ENCODE assay signal across 15 mouse cellular contexts in the genomic region with DNA sequence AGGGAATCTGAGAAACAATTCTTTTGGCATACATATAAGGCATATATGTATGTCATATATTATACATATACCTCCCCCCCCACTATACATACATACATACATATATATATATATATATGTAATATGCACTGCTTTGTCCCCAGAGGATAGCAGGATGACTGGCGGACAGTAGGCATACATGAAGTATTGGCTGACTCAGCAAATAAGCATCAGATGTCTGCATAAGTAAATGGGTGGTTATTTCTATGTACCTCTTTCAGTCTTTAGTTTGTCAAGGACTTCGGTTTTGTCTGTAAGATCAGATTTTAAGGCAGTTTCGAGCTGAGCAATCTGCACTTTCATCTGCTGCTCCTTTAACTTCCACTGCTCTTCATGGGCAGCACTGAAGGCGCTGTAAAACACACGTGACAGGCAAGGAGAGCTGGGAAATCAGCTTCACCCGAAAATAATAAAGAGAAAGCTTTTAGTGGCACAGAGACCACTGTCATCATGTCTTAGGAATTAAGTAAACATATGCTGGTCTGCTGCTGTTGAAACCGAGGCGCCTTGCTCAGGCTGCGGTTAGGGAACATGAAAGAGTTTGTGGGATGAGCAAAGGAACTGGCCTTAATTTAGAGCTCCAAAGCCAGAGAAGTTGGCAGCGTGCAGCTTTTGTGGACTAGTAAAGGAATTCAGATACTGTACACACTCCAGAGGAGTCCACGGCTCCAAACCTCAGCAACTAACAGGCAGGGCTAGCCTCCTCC. TPM values are rescaled to one million over a fixed set of nuclear protein-coding genes. Genes with fewer than 3 reads are reported as not detected.
DNase-seq lines count a peak whose midpoint lies in the region; ATAC-seq and TF ChIP-seq lines count a peak whose summit lies in the region.
"Had no signal": no experiment of that assay in that cellular context is flagged by ENCODE, and none has a peak within 500 bp of the region (broad histone marks: within the 10 kb centered on the region; RNA-seq: fewer than 3 reads in every experiment).

No protein-coding gene starts in this region.

- H3K4me2 ChIP-seq in embryonic facial prominence, embryonic 12.5 days (replicated peaks), result no peak overlapping the region
- H3K4me2 ChIP-seq in myocyte (ENCODE audit: low read depth), result peak overlapping the region; percentile 38
- H3K4me2 ChIP-seq in midbrain, embryonic 15.5 days, result no peak overlapping the region
- H3K4me2 ChIP-seq: kidney, embryonic 15.5 days; liver, embryonic 15.5 days had no signal

- H3K9ac ChIP-seq in embryonic facial prominence, embryonic 12.5 days, result no peak overlapping the region
- no peak overlapping the region for H3K9ac ChIP-seq in midbrain, embryonic 15.5 days
- H3K9ac ChIP-seq: kidney, embryonic 15.5 days; liver, embryonic 15.5 days had no signal

- no peaks in the 10 kb centered on the region for H3K27me3 ChIP-seq in embryonic facial prominence, embryonic 12.5 days
- no peaks in the 10 kb centered on the region for H3K27me3 ChIP-seq in embryonic facial prominence, embryonic 10.5 days (replicated peaks; ENCODE audit: low read depth, poor library complexity, severe bottlenecking)
- no peaks in the 10 kb centered on the region for H3K27me3 ChIP-seq in myocyte (ENCODE audit: control insufficient read depth, insufficient read depth, insufficient read length)
- no peaks in the 10 kb centered on the region for H3K27me3 ChIP-seq in midbrain, embryonic 15.5 days (replicated peaks)
- H3K27me3 ChIP-seq: kidney, embryonic 15.5 days; liver, embryonic 15.5 days; Patski had no signal

- H3K4me1 ChIP-seq in embryonic facial prominence, embryonic 12.5 days, result peaks cover 11% of the 10 kb centered on the region; the same call in 1 of the 2 replicates
- no peaks in the 10 kb centered on the region for H3K4me1 ChIP-seq in embryonic facial prominence, embryonic 10.5 days
- H3K4me1 ChIP-seq in midbrain, embryonic 15.5 days, result no peaks in the 10 kb centered on the region
- H3K4me1 ChIP-seq: kidney, embryonic 15.5 days; liver, embryonic 15.5 days had no signal

- H3K27ac ChIP-seq in embryonic facial prominence, embryonic 12.5 days, result peak overlapping the region; percentile 14; the same call in 1 of the 2 replicates
- H3K27ac ChIP-seq in embryonic facial prominence, embryonic 10.5 days (replicated peaks), result no peak overlapping the region
- H3K27ac ChIP-seq in midbrain, embryonic 15.5 days, result no peak overlapping the region
- H3K27ac ChIP-seq: hindbrain, postnatal 0 days; kidney, embryonic 15.5 days; liver, embryonic 15.5 days had no signal

- no peaks in the 10 kb centered on the region for H3K9me3 ChIP-seq in embryonic facial prominence, embryonic 12.5 days
- no peaks in the 10 kb centered on the region; the same call in 1 of the 2 replicates for H3K9me3 ChIP-seq in embryonic facial prominence, embryonic 10.5 days
- no peaks in the 10 kb centered on the region for H3K9me3 ChIP-seq in midbrain, embryonic 15.5 days
- H3K9me3 ChIP-seq: liver, embryonic 15.5 days had no signal

- 74% methylated on average over 11 of the region's 11 CpGs for WGBS in embryonic facial prominence, embryonic 12.5 days
- WGBS in embryonic facial prominence, embryonic 10.5 days, result 89% methylated on average over 11 of the region's 11 CpGs
- WGBS in midbrain, embryonic 15.5 days, result 82% methylated on average over 11 of the region's 11 CpGs

- H3K4me3 ChIP-seq in embryonic facial prominence, embryonic 12.5 days, result no peak overlapping the region
- no peak overlapping the region for H3K4me3 ChIP-seq in embryonic facial prominence, embryonic 10.5 days
- H3K4me3 ChIP-seq in myocyte, result no peak overlapping the region
- H3K4me3 ChIP-seq in midbrain, embryonic 15.5 days, result no peak overlapping the region
- H3K4me3 ChIP-seq: kidney, embryonic 15.5 days; liver, embryonic 15.5 days had no signal

- no peaks in the 10 kb centered on the region for H3K36me3 ChIP-seq in embryonic facial prominence, embryonic 12.5 days
- H3K36me3 ChIP-seq in embryonic facial prominence, embryonic 10.5 days (replicated peaks), result peaks cover 4% of the 10 kb centered on the region; the same call in 1 of the 2 replicates
- H3K36me3 ChIP-seq in myocyte (ENCODE audit: control insufficient read depth, insufficient read depth), result no peaks in the 10 kb centered on the region
- H3K36me3 ChIP-seq in midbrain, embryonic 15.5 days (replicated peaks), result no peaks in the 10 kb centered on the region
- H3K36me3 ChIP-seq: liver, embryonic 15.5 days had no signal

- H3ac ChIP-seq in myocyte (ENCODE audit: control insufficient read depth, insufficient read length), result no peak overlapping the region

- intact Hi-C loops in heart, postnatal 25 days (cut with DNase I), result no loop called here

- H3K79me2 ChIP-seq in myocyte (ENCODE audit: control insufficient read depth, insufficient read depth), result no peaks in the 10 kb centered on the region

- TF ChIP-seq POLR2A in myocyte (IDR thresholded peaks at IDR 0.05; ENCODE audit: insufficient read length, low read depth), result no peak

- ATAC-seq in embryonic facial prominence, embryonic 12.5 days (ENCODE audit: insufficient number of reproducible peaks, insufficient read depth, low FRiP score, low TSS enrichment), result no peak
- ATAC-seq in midbrain, embryonic 15.5 days (replicated peaks), result no peak
- ATAC-seq: hindbrain, postnatal 0 days; Patski had no signal

- no peak for DNase-seq in embryonic facial prominence, embryonic 10.5 days (ENCODE audit: low spot score)
- peak; percentile 48 for DNase-seq in right cerebral cortex, adult 18-20 months
- DNase-seq in right cerebral cortex, postnatal 10 days (ENCODE audit: low spot score in 2 of 2), result no peak
- DNase-seq in heart, postnatal 25 days (ENCODE audit: low spot score), result peak; percentile 6
- no peak for DNase-seq in thymus, postnatal 10 days (ENCODE audit: low spot score in 2 of 2)
- DNase-seq: adrenal gland, adult 8-10 months; cerebellum, adult 18-20 months; spleen, adult 18-20 months had no signal

TF ChIP-seq in myocyte, 11 proteins besides CTCF, POLR2A, EP300 and RAD21:
- TF ChIP-seq TCF12 (IDR thresholded peaks at IDR 0.05; ENCODE audit: insufficient read depth, poor library complexity, severe bottlenecking), result no peak
- TF ChIP-seq TCF3 (IDR thresholded peaks at IDR 0.05; ENCODE audit: insufficient read length, low read depth), result no peak
- no peak for TF ChIP-seq MYOD1 (IDR thresholded peaks at IDR 0.05; ENCODE audit: control insufficient read depth in 1 of 3, insufficient read length in 2 of 3, low read depth in 2 of 3)
- TF ChIP-seq MYOG (IDR thresholded peaks at IDR 0.05; ENCODE audit: control insufficient read depth in 1 of 3, insufficient read depth in 1 of 3, insufficient read length in 2 of 3, low read depth in 2 of 3), result no peak
- 0 out of 2 replicates have a peak, but pooled peaks have one; percentile 10 for TF ChIP-seq CEBPB (IDR thresholded peaks at IDR 0.05; ENCODE audit: insufficient read depth, poor library complexity, severe bottlenecking)
- TF ChIP-seq USF1 (IDR thresholded peaks at IDR 0.05; ENCODE audit: low read depth), result peak; percentile 80
- no peak for TF ChIP-seq MAX (IDR thresholded peaks at IDR 0.05; ENCODE audit: low read depth)
- no peak for TF ChIP-seq E2F4 (IDR thresholded peaks at IDR 0.05; ENCODE audit: insufficient read depth)
- TF ChIP-seq POLR2AphosphoS2 (IDR thresholded peaks at IDR 0.05; ENCODE audit: insufficient read length, low read depth), result no peak
- TF ChIP-seq REST (IDR thresholded peaks at IDR 0.05; ENCODE audit: insufficient read depth, insufficient read length), result no peak
- TF ChIP-seq SRF (IDR thresholded peaks at IDR 0.05; ENCODE audit: control insufficient read depth, insufficient read length, low read depth), result no peak

RNA-seq across cellular contexts. Expression of gene Rpgrip1l, which starts 32.4 kb away (rescaled TPM):
- 15.4 and 17.1 TPM in 2 replicates for polyA plus RNA-seq in embryonic facial prominence, embryonic 12.5 days (2016; fragmentation: Nextera tagmentation; extraction: Ambion mirVana)
- 11.1 and 11.3 TPM in 2 replicates for polyA plus RNA-seq in embryonic facial prominence, embryonic 10.5 days (2016; fragmentation: Nextera tagmentation; extraction: Ambion mirVana)
- total RNA-seq in heart, postnatal 25 days (2021), result 1 to 10 TPM; 3.8 to 5.1 TPM
- polyA plus RNA-seq in myocyte (2012; fragmentation: generic; extraction: Trizol), result 2.1 TPM
- 12.6 and 12.9 TPM in 2 replicates for polyA plus RNA-seq in midbrain, embryonic 15.5 days (2015; fragmentation: Nextera tagmentation; extraction: Ambion mirVana)

RNA-seq across cellular contexts. Expression of gene Fto, which starts 32.7 kb away (rescaled TPM):
- 99.1 and 106 TPM in 2 replicates for polyA plus RNA-seq in embryonic facial prominence, embryonic 12.5 days (2016; fragmentation: Nextera tagmentation; extraction: Ambion mirVana)
- 95.3 and 98.3 TPM in 2 replicates for polyA plus RNA-seq in embryonic facial prominence, embryonic 10.5 days (2016; fragmentation: Nextera tagmentation; extraction: Ambion mirVana)
- total RNA-seq in heart, postnatal 25 days (2021), result 10 to 100 TPM; 65.9 to 67.1 TPM
- 74.1 TPM for polyA plus RNA-seq in myocyte (2012; fragmentation: generic; extraction: Trizol)
- 167 and 176 TPM in 2 replicates for polyA plus RNA-seq in midbrain, embryonic 15.5 days (2015; fragmentation: Nextera tagmentation; extraction: Ambion mirVana)

Comparison
In these comparisons a context has a peak if more than half of its experiments do, and no peak if none do; other contexts are left out.
1. DNase-seq: peak in right cerebral cortex, adult 18-20 months (single experiment) and heart, postnatal 25 days (single experiment); none in embryonic facial prominence, embryonic 10.5 days (single experiment), right cerebral cortex, postnatal 10 days (0 of 2) and thymus, postnatal 10 days (0 of 2).